Mouse (Mus musculus): ENCODE data around the gene Acsm3.

Acsm3 gene

GRCm38 (mm10) chr7:119795311-119795710 is 34.6 kb downstream of the Acsm3 start:
- no peak for DNase-seq (ENCODE audit: low read depth in 2 of 2, low spot score in 2 of 2)

GRCm38 (mm10) chr7:119800488-119800887 is 39.8 kb downstream of the Acsm3 start:
- DNase-seq (ENCODE audit: low read depth in 2 of 2, low spot score in 2 of 2) = no peak

DNA sequence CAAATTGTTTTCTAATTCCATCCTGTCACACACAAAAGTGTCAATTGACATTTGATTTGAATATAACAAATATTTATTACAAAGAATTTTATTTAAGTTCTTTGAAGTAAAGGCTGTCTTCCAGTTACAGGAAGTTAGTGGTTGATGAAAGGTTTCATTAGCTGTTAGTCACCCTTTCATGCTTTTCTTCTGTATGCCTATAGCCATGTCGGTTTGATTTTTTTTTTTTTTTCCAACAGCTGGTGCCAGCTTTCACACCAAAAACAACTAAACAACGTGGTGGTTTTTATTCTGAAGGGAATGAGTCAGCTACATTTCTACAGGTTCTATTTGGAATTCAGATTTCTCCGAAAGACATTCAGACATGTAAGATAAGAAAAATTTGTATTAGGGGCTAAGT is 40.3 kb downstream of the Acsm3 start:
- DNase-seq (ENCODE audit: low read depth in 2 of 2, low spot score in 2 of 2) = no peak

- DNase-seq (ENCODE audit: low read depth in 2 of 2, low spot score in 2 of 2) = no peak
Measured at GRCm38 (mm10) chr7:119807396-119807795, 46.7 kb downstream of the Acsm3 start.

DNA sequence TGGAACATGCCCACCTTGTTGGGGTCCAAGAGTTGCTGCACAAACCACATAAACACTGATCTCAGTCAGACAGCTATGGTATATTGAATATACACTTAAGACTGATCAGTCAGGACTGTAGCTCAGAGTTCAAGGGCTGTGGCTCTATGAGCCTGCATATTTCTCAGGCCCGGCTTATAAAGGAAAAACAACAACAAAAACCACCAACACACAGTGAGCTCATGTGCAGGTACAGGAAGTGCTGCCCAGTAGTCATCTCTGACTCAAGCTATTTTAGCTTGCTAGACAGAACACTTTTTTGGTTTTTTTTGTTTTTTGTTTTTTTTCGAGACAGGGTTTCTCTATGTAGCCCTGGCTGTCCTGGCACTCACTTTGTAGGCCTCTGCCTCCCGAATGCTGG is 48.0 kb downstream of the Acsm3 start:
- DNase-seq (ENCODE audit: low read depth in 2 of 2, low spot score in 2 of 2) = no peak

GRCm38 (mm10) chr7:119835371-119835770 is 74.6 kb downstream of the Acsm3 start:
- DNase-seq (ENCODE audit: low read depth in 2 of 2, low spot score in 2 of 2) = peak; percentile 1 to 2

DNA sequence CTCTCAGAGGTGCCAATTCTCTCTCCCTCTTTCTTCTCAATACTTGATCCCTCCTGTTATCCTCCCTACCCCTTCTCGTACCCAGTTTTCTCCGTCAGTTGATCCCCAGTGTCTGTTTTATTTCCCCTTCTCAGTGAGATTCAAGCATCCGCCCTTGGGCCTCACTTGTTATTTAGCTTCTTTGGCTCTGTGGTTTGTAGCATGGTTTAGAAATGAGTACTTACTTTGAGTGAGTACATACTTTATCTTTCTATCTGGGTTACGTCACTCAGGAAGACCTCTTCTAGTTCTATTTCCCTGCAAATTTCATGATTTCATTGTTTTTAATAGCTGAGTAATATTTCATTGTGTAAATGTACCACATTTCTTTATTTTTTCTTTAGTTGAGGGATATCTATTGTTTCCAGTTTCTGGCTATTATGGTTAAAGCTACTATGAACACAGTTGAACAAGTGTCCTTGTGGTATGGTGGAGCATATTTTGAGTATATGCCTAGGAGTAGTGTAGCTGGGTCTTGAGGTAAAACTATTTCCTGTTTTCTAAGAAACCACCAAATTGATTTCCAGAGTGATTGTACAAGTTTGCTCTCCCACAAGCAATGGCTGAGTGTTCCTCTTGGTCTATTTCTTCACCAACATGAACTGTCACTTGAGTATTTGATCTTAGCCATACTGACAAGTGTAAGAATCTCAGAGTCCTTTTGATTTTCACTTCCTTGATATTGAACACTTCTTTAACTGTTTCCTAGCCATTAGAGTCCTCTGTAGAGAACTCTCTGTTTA is 75.5 kb downstream of the Acsm3 start:
- DNase-seq (ENCODE audit: low read depth in 2 of 2, low spot score in 2 of 2) = peak; percentile 55 to 72

All from CD8-positive naive resting alpha-beta T cell, adult 2 months (primary cell).